ENCODE assay signal across 8 mouse cellular contexts in genomic region chr12:111813766-111814617, GRCm38 (mm10). TPM values are rescaled to one million over a fixed set of nuclear protein-coding genes. Genes with fewer than 3 reads are reported as not detected.
DNase-seq lines count a peak whose midpoint lies in the region; ATAC-seq and TF ChIP-seq lines count a peak whose summit lies in the region.

Xrcc3 (minus strand) TSS chr12:111813873.
Zfyve21 (plus strand) TSS chr12:111814170.

- intact Hi-C loops in heart, adult 2 months (cut with DNase I), result loop anchor here (5.0 kb wide), 1 partner anchor 72 kb away; no protein-coding TSS in a partner anchor

- H3K9me3 ChIP-seq in embryonic facial prominence, embryonic 14.5 days (ENCODE audit: control insufficient read depth, low read length), result no peaks in the 10 kb centered on the region
- no peaks in the 10 kb centered on the region for H3K9me3 ChIP-seq in limb, embryonic 13.5 days
- H3K9me3 ChIP-seq in midbrain, embryonic 16.5 days (replicated peaks; ENCODE audit: control insufficient read depth, low read length, poor library complexity, severe bottlenecking), result no peaks in the 10 kb centered on the region

- TF ChIP-seq POLR2A in heart, adult 2 months (IDR thresholded peaks at IDR 0.05; ENCODE audit: insufficient read depth, low read depth, low read length), result peak; percentile 87

- H3K4me2 ChIP-seq in embryonic facial prominence, embryonic 14.5 days (ENCODE audit: low read depth, low read length), result peak within 1 kb of the TSS; percentile 90
- H3K4me2 ChIP-seq in limb, embryonic 13.5 days (replicated peaks), result peak within 1 kb of the TSS; percentile 91
- H3K4me2 ChIP-seq in midbrain, embryonic 16.5 days (ENCODE audit: low read length), result peak within 1 kb of the TSS; percentile 94

- peak; percentile 99 for DNase-seq in 3T3-L1 (ENCODE audit: low read depth, low spot score)
- DNase-seq in adrenal gland, postnatal 4 days (ENCODE audit: low spot score in 2 of 2), result peak; percentile 84 to 95
- peak; percentile 100 for DNase-seq in embryonic facial prominence, embryonic 14.5 days (ENCODE audit: low spot score)
- peak; percentile 94 to 99 for DNase-seq in heart, adult 2 months
- peak; percentile 98 to 99 for DNase-seq in kidney, adult 8-10 months
- peak; percentile 91 to 96 for DNase-seq in spleen, postnatal 10 days (ENCODE audit: low spot score in 2 of 2)

- peak; percentile 99 for ATAC-seq in embryonic facial prominence, embryonic 14.5 days (ENCODE audit: low read depth)
- peak; percentile 99 for ATAC-seq in limb, embryonic 13.5 days (ENCODE audit: low FRiP score, low read depth)
- peak; percentile 100 for ATAC-seq in midbrain, embryonic 16.5 days

- H3K4me1 ChIP-seq in embryonic facial prominence, embryonic 14.5 days (ENCODE audit: control insufficient read depth, insufficient read depth, low read length), result peaks cover 30% of the 10 kb centered on the region
- peaks cover 9% of the 10 kb centered on the region for H3K4me1 ChIP-seq in heart, adult 2 months (ENCODE audit: control insufficient read depth, insufficient read depth, low read length)
- peaks cover 53% of the 10 kb centered on the region for H3K4me1 ChIP-seq in limb, embryonic 13.5 days
- H3K4me1 ChIP-seq in midbrain, embryonic 16.5 days (ENCODE audit: control insufficient read depth, insufficient read depth, low read length), result peaks cover 16% of the 10 kb centered on the region

- peak within 1 kb of the TSS; percentile 83 for H3K4me3 ChIP-seq in embryonic facial prominence, embryonic 14.5 days (ENCODE audit: low read depth, low read length)
- H3K4me3 ChIP-seq in heart, adult 2 months, result peak within 1 kb of the TSS; percentile 89
- peak within 1 kb of the TSS; percentile 86 for H3K4me3 ChIP-seq in limb, embryonic 13.5 days
- H3K4me3 ChIP-seq in midbrain, embryonic 16.5 days (ENCODE audit: low read depth, low read length), result peak within 1 kb of the TSS; percentile 76

- WGBS in embryonic facial prominence, embryonic 14.5 days, result 2% methylated on average over 43 of the region's 87 CpGs
- under 1% methylated on average over 87 of the region's 87 CpGs for WGBS in heart, adult 2 months
- under 1% methylated on average over 87 of the region's 87 CpGs for WGBS in limb, embryonic 13.5 days
- under 1% methylated on average over 79 of the region's 87 CpGs for WGBS in midbrain, embryonic 16.5 days

- peak within 1 kb of the TSS; percentile 87 for H3K9ac ChIP-seq in embryonic facial prominence, embryonic 14.5 days (ENCODE audit: low read depth, low read length)
- peak within 1 kb of the TSS; percentile 84 for H3K9ac ChIP-seq in heart, adult 2 months (ENCODE audit: low read depth, low read length)
- H3K9ac ChIP-seq in limb, embryonic 13.5 days, result peak within 1 kb of the TSS; percentile 86
- H3K9ac ChIP-seq in midbrain, embryonic 16.5 days (ENCODE audit: low read depth, low read length), result peak within 1 kb of the TSS; percentile 77

- no peak for TF ChIP-seq CTCF in heart, adult 2 months (IDR thresholded peaks at IDR 0.05)

- no peak for TF ChIP-seq EP300 in heart, adult 2 months (IDR thresholded peaks at IDR 0.05; ENCODE audit: insufficient read depth, low read depth, low read length)

- no peaks in the 10 kb centered on the region for H3K27me3 ChIP-seq in embryonic facial prominence, embryonic 14.5 days (replicated peaks; ENCODE audit: control insufficient read depth, insufficient read depth, low read length)
- H3K27me3 ChIP-seq in heart, adult 2 months (ENCODE audit: control insufficient read depth, insufficient read depth, low read length), result no peaks in the 10 kb centered on the region
- no peaks in the 10 kb centered on the region for H3K27me3 ChIP-seq in limb, embryonic 13.5 days
- no peaks in the 10 kb centered on the region for H3K27me3 ChIP-seq in midbrain, embryonic 16.5 days (ENCODE audit: control insufficient read depth, insufficient read depth, low read depth, low read length)

- no peaks in the 10 kb centered on the region for H3K79me2 ChIP-seq in heart, adult 2 months (replicated peaks; ENCODE audit: control insufficient read depth, insufficient read depth, low read length)

- peak within 1 kb of the TSS; percentile 92 for H3K27ac ChIP-seq in embryonic facial prominence, embryonic 14.5 days (replicated peaks; ENCODE audit: low read depth, low read length)
- peak within 1 kb of the TSS; percentile 92 for H3K27ac ChIP-seq in heart, adult 2 months
- peak within 1 kb of the TSS; percentile 84 for H3K27ac ChIP-seq in limb, embryonic 13.5 days
- peak within 1 kb of the TSS; percentile 80 for H3K27ac ChIP-seq in midbrain, embryonic 16.5 days (ENCODE audit: low read length)

- H3K36me3 ChIP-seq in embryonic facial prominence, embryonic 14.5 days (ENCODE audit: control insufficient read depth, insufficient read depth, low read length), result peaks cover 7% of the 10 kb centered on the region
- H3K36me3 ChIP-seq in heart, adult 2 months (ENCODE audit: control insufficient read depth, insufficient read depth, low read length), result no peaks in the 10 kb centered on the region
- peaks cover 11% of the 10 kb centered on the region for H3K36me3 ChIP-seq in limb, embryonic 13.5 days
- no peaks in the 10 kb centered on the region for H3K36me3 ChIP-seq in midbrain, embryonic 16.5 days (ENCODE audit: control insufficient read depth, insufficient read depth, low read length)

RNA-seq across cellular contexts. Expression of gene Xrcc3, which starts in this region (rescaled TPM):
- total RNA-seq in adrenal gland, postnatal 4 days (2021), result 10 to 100 TPM; 19.2 to 22.5 TPM
- 8.5 and 11.7 TPM in 2 replicates for polyA plus RNA-seq in embryonic facial prominence, embryonic 14.5 days (2014; fragmentation: Nextera tagmentation; extraction: Ambion mirVana)
- total RNA-seq in heart, adult 2 months (2021), result 1 to 10 TPM; 1.4 to 1.8 TPM
- 2.1 and 2.8 TPM in 2 replicates for polyA plus RNA-seq in heart, adult 2 months (2012; rRNA removed)
- polyA plus RNA-seq in limb, embryonic 13.5 days (2015; fragmentation: Nextera tagmentation; extraction: Ambion mirVana), result 7.2 and 11.0 TPM in 2 replicates
- polyA plus RNA-seq in midbrain, embryonic 16.5 days (2015; fragmentation: Nextera tagmentation; extraction: Ambion mirVana), result 2.0 and 2.1 TPM in 2 replicates

RNA-seq across cellular contexts. Expression of gene Zfyve21, which starts in this region (rescaled TPM):
- 10 to 100 TPM; 68.3 to 74.4 TPM for total RNA-seq in adrenal gland, postnatal 4 days (2021)
- 119 and 122 TPM in 2 replicates for polyA plus RNA-seq in embryonic facial prominence, embryonic 14.5 days (2014; fragmentation: Nextera tagmentation; extraction: Ambion mirVana)
- total RNA-seq in heart, adult 2 months (2021), result 10 to 100 TPM; 65.1 to 74.8 TPM
- 71.9 and 89.6 TPM in 2 replicates for polyA plus RNA-seq in heart, adult 2 months (2012; rRNA removed)
- polyA plus RNA-seq in limb, embryonic 13.5 days (2015; fragmentation: Nextera tagmentation; extraction: Ambion mirVana), result 105 and 111 TPM in 2 replicates
- polyA plus RNA-seq in midbrain, embryonic 16.5 days (2015; fragmentation: Nextera tagmentation; extraction: Ambion mirVana), result 32.1 and 35.1 TPM in 2 replicates

Comparison
In these comparisons a context has a peak if more than half of its experiments do, and no peak if none do; other contexts are left out.
1. Peak in every context shown above with its lines: DNase-seq, ATAC-seq, H3K4me3 ChIP-seq and H3K27ac ChIP-seq.
2. RNA of gene Xrcc3 (total RNA-seq): 19.2 to 22.5 TPM in adrenal gland, postnatal 4 days; 1.4 to 1.8 TPM in heart, adult 2 months; every median in the first group is over 4 times any median in the second.